Mouse (Mus musculus) lung, embryonic 14.5 days (tissue): ENCODE data around the gene Rictor. TPM values are rescaled to one million over a fixed set of nuclear protein-coding genes. Genes with fewer than 3 reads are reported as not detected.

Experiments
- ATAC-seq: fragments of 200-750 bp; cut with Nextera tagmentation; 2 replicates; pipeline ENCODE4 v1.8.0; 2017; ENCODE audit warnings: mild to moderate bottlenecking, moderate TSS enrichment, moderate library complexity; ENCODE audit not compliant: insufficient read depth
- DNase-seq: peaks from one replicate; pipeline ENCODE4 v3.0.0-alpha.2; 2015
- H3K27ac ChIP-seq: fragments of 300-500 bp; sonication (generic); 2 replicates; pipeline ENCODE4 v1.5.1; 2014; ENCODE audit warnings: low read depth, mild to moderate bottlenecking, moderate library complexity
- H3K27me3 ChIP-seq: fragments of 300-500 bp; sonication (generic); 2 replicates; pipeline ENCODE4 v1.6.1; 2014; ENCODE audit warnings: low read length, control low read depth; ENCODE audit not compliant: insufficient read depth
- H3K36me3 ChIP-seq: fragments of 300-500 bp; sonication (generic); 2 replicates; pipeline ENCODE4 v1.6.1; 2014; ENCODE audit warnings: control low read depth; ENCODE audit not compliant: insufficient read depth
- H3K4me1 ChIP-seq: fragments of 300-500 bp; sonication (generic); 2 replicates; pipeline ENCODE4 v1.6.1; 2014; ENCODE audit warnings: antibody characterized with exemption, control low read depth; ENCODE audit not compliant: insufficient read depth
- H3K4me2 ChIP-seq: fragments of 300-500 bp; sonication (generic); 2 replicates; pipeline ENCODE4 v1.6.1; 2014; ENCODE audit warnings: mild to moderate bottlenecking
- H3K4me3 ChIP-seq: fragments of 300-500 bp; sonication (generic); 2 replicates; pipeline ENCODE4 v1.5.1; 2014; ENCODE audit warnings: low read depth, low read length
- H3K9ac ChIP-seq: fragments of 300-500 bp; sonication (generic); 2 replicates; pipeline ENCODE4 v1.6.1; 2014
- H3K9me3 ChIP-seq: fragments of 300-500 bp; sonication (generic); 2 replicates; pipeline ENCODE4 v1.6.1; 2016; ENCODE audit warnings: low read depth, low read length, control low read depth
- CTCF ChIP-seq: IDR thresholded peaks from 2 replicates; pipeline ENCODE4 v1.5.1; 2016; ENCODE audit warnings: antibody characterized with exemption, low read depth
- whole genome bisulfite sequencing: fragments of 180-500 bp; shearing (Covaris S2); extraction: QIAGEN DNeasy Blood & Tissue Kit; methylation state at CpG from one replicate; pipeline ENCODE4 v1.1.7; 2014; 5-methylcytosine and 5-hydroxymethylcytosine counted together
- polyA plus RNA-seq: library from polyadenylated mRNA; unstranded; fragments of >200 nt; fragmentation: Nextera tagmentation; extraction: Ambion mirVana; gene quantifications from 2 replicates; pipeline ENCODE4 v1.2.1, GENCODE M21; 2014

Gene Rictor
- 42.9 and 44.2 TPM in 2 replicates for polyA plus RNA-seq

- Histone ChIP-seq H3K27me3 (no peaks in the 10 kb centered on the region), H3K4me2 (peak within 1 kb of the TSS; percentile 90), H3K9ac (peak within 1 kb of the TSS; percentile 95), H3K4me1 (peaks cover 7% of the 10 kb centered on the region; the same call in 1 of the 2 replicates), H3K27ac (peak within 1 kb of the TSS; percentile 96), H3K9me3 (no peaks in the 10 kb centered on the region), H3K4me3 (peak within 1 kb of the TSS; percentile 89), H3K36me3 (no peaks in the 10 kb centered on the region)
- DNase-seq = peak; percentile 92
- WGBS = under 1% methylated on average over 65 of the region's 82 CpGs
- TF ChIP-seq CTCF = no peak
- peak; percentile 86 for ATAC-seq
Observed at GRCm38 (mm10) chr15:6707936-6708525, at the start of gene Rictor. Rictor (plus strand) TSS chr15:6708379.

GRCm38 (mm10) chr15:6661951-6662350 is 46.2 kb upstream of the Rictor start:
- 40% methylated on average over 3 of the region's 3 CpGs for WGBS
- ATAC-seq = no peak

DNA sequence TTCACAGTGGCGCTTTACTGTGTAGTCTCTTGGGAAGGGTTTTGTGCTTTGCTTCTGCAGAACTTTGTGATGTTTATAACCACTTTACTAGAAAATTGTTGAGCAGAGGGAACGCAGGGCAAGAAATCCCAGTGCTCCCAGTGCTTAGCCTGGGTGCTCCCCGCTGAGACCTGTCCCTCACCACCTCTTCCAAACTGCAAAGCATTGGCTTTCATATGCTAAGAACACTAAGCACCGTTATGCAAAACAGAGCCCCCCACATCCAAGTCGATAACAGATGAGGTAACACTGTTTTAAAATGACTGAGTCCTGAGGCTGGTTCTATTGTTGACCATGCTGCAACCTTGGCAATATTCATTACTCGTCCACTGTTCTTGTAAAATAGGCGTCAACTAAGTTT is 44.2 kb upstream of the Rictor start:
- no peak for DNase-seq
- TF ChIP-seq CTCF = no peak
- Histone ChIP-seq H3K9me3 (no peaks in the 10 kb centered on the region), H3K27ac (no peak overlapping the region), H3K27me3 (no peaks in the 10 kb centered on the region), H3K4me2 (no peak overlapping the region), H3K4me3 (no peak overlapping the region), H3K9ac (no peak overlapping the region), H3K4me1 (peaks cover 4% of the 10 kb centered on the region), H3K36me3 (no peaks in the 10 kb centered on the region)
- WGBS = 61% methylated on average over 7 of the region's 7 CpGs
- ATAC-seq = no peak

More at GRCm38 (mm10) chr15:6661951-6662350, 46.2 kb upstream of the Rictor start:
- Histone ChIP-seq H3K9ac (no peak overlapping the region), H3K4me1 (peaks cover 4% of the 10 kb centered on the region), H3K9me3 (no peaks in the 10 kb centered on the region), H3K36me3 (no peaks in the 10 kb centered on the region), H3K27me3 (no peaks in the 10 kb centered on the region), H3K4me2 (no peak overlapping the region), H3K27ac (no peak overlapping the region), H3K4me3 (no peak overlapping the region)
- DNase-seq = no peak
- no peak for TF ChIP-seq CTCF

DNA sequence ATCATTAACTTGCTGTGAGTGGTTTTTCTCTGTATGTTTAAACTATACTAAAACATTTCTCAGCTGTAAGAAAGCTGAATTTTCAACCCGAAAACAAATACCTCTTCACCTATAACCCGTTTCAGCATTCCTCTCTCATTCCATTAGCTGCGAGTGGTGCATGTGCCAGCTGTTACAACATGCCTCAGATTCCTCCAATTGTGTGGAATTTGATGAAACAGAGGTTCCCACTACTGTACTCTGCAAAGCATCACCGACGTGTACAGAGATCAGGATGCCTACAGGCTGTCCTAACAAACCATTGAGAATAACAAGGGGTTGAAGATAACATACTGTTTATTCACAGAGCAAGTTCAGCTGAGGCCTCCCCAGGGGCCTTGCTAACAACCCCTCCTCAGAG is 42.1 kb upstream of the Rictor start:
- 12% methylated on average over 5 of the region's 5 CpGs for WGBS
- ATAC-seq = peak; percentile 81
- Histone ChIP-seq H3K27me3 (no peaks in the 10 kb centered on the region), H3K4me1 (peaks cover 4% of the 10 kb centered on the region), H3K4me3 (no peak overlapping the region), H3K9ac (no peak overlapping the region), H3K9me3 (no peaks in the 10 kb centered on the region), H3K27ac (no peak overlapping the region), H3K4me2 (no peak overlapping the region), H3K36me3 (no peaks in the 10 kb centered on the region)
- DNase-seq = peak; percentile 25
- TF ChIP-seq CTCF = no peak

DNA sequence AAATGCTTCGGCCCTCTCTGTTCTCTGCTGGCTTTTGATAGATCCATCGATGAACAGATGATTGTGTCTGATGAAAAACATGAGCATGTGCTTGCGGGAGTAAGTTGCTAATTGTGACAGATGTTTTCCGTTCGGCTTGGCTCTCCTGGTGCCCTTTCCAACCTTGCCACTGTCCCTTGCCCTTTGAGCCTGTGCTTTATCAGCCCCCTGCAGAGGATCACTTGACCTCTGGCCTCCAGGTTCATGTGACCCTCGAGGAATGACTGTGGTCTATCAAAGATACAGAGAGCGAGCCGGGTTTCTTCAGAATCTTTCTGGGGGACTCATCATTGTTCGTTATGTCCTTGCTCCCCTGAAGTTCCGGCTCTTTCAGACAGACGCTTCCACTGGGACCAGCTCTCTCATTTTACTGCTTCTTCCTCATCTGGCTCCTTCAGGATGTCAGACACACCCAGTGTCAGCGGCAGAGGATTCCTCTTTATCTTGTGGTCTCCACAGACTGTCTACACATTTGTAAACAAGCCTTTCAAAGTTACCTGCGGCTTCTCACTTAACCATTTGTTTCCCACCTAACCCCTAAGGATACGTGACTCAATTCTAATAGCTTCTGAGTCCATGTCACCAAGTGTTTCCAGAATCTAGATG is 39.3 kb upstream of the Rictor start:
- ATAC-seq = no peak
- Histone ChIP-seq H3K36me3 (no peaks in the 10 kb centered on the region), H3K4me2 (no peak overlapping the region), H3K27ac (no peak overlapping the region), H3K9me3 (no peaks in the 10 kb centered on the region), H3K4me3 (no peak overlapping the region), H3K9ac (no peak overlapping the region), H3K4me1 (peaks cover 4% of the 10 kb centered on the region), H3K27me3 (no peaks in the 10 kb centered on the region)
- TF ChIP-seq CTCF = no peak
- DNase-seq = no peak
- 19% methylated on average over 14 of the region's 14 CpGs for WGBS

- no peaks in the 10 kb centered on the region for H3K4me1 ChIP-seq
- no peaks in the 10 kb centered on the region for H3K9me3 ChIP-seq
- 76% methylated on average over 2 of the region's 2 CpGs for whole genome bisulfite sequencing
- H3K36me3 ChIP-seq = no peaks in the 10 kb centered on the region
- H3K27ac ChIP-seq = no peak overlapping the region
- no peak overlapping the region for H3K4me3 ChIP-seq
- H3K4me2 ChIP-seq = no peak overlapping the region
- TF ChIP-seq CTCF = no peak
- DNase-seq = no peak
- H3K9ac ChIP-seq = no peak overlapping the region
- ATAC-seq = no peak
- H3K27me3 ChIP-seq = no peaks in the 10 kb centered on the region
Observed at GRCm38 (mm10) chr15:6678479-6678878, 29.7 kb upstream of the Rictor start.

DNA sequence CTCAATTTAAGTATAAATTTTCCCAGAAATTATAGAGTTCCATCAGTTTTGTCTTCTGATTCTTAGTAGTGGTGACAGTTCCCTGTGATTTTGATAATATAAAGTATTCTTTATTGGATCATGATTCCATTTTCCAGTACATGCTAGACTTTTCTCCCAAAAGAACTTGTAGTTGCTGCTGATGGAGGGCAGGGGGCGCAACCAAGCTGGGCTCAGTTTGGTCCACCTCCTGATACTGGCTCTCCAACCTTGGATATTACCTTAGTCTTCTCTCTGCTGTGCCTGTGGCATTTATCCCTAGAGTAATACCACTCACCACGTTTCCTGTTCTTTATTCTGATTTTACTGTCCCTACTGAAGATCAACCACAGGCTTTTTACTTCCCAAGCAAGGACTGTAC is 6.0 kb upstream of the Rictor start:
- Histone ChIP-seq H3K4me3 (no peak overlapping the region), H3K9ac (no peak overlapping the region), H3K27ac (no peak overlapping the region), H3K9me3 (no peaks in the 10 kb centered on the region), H3K27me3 (no peaks in the 10 kb centered on the region), H3K4me2 (no peak overlapping the region), H3K36me3 (no peaks in the 10 kb centered on the region), H3K4me1 (no peaks in the 10 kb centered on the region)
- 64% methylated on average over 2 of the region's 2 CpGs for WGBS
- peak; percentile 32; the same call in 1 of the 2 replicates for TF ChIP-seq CTCF
- no peak for DNase-seq
- no peak for ATAC-seq
